Mouse (Mus musculus): ENCODE measurements around the gene Ahctf1. TPM values are rescaled to one million over a fixed set of nuclear protein-coding genes. Genes with fewer than 3 reads are reported as not detected.
"Not testable (repeated sequence)": the region's sequence is repeated elsewhere in the genome, so short reads cannot be mapped to it uniquely, and the experiment has no call there.

Gene Ahctf1
- total RNA-seq, 2 experiments from 2014 or later = 30.4 to 34.8 TPM

- no peak for DNase-seq (ENCODE audit: low spot score in 2 of 2)
- intact Hi-C loops (cut with DNase I) = no loop called here
Measured at GRCm38 (mm10) chr1:179728661-179729060, 74.8 kb downstream of the Ahctf1 start.

DNA sequence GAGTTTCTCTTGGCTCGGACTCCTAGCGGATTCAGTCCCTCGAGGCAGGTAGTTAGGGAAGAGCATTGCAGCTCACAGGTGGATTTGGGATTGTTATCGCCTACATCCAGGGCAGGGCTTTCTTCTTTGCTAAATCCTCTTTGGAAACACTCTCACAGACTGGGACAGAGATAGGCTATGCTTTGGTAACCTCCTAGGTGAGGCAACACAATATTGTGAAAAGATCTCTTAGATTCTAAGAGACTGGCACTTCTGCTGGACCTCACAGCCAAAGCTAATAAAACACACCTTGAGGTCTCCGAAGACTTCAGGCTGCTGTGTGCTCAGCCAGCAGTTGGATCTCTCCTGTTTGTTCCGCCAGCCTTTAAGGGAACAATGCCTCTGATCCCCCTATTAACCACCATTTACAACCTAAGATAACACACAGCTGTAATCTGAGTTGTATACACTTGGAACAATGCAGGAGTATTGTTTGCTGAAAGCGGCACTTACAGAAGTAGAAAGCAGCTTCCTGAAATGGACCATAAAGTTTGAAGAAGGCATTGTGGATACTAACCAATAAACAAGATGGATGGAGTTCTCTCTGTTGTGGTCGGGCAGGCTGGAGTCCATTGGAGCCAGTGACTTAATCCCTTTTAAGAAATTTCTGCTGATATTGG lies 80.5 kb downstream of the Ahctf1 start:
- DNase-seq (ENCODE audit: low spot score in 2 of 2) = no peak
- intact Hi-C loops (cut with DNase I) = no loop called here

DNA sequence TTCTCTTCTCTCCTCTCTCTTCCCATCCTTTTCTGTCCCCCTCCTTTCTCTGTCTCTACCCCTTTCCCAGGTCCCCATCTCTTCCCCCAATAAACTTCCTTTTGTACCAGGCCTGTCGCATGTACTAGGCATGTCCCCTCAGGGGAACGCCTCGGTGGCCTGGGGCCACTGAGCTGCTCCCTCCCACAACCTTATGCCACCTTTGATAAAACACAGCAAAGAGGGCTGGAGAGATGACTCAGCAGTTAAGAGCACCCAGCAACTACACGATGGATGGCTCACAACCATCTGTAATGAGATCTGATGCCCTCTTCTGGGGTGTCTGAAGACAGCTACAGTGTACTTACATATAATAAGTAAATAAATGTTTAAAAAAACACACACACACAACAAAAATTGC lies 87.7 kb downstream of the Ahctf1 start:
- no peak for DNase-seq (ENCODE audit: low spot score in 2 of 2)
- intact Hi-C loops (cut with DNase I) = no loop called here

GRCm38 (mm10) chr1:179715289-179715688 lies 88.2 kb downstream of the Ahctf1 start:
- DNase-seq (ENCODE audit: low spot score in 2 of 2); intact Hi-C loops (cut with DNase I): not testable (repeated sequence)

- intact Hi-C loops (cut with DNase I) = no loop called here
- no peak for DNase-seq (ENCODE audit: low spot score in 2 of 2)
Measured at GRCm38 (mm10) chr1:179713367-179713766, 90.1 kb downstream of the Ahctf1 start.

DNA sequence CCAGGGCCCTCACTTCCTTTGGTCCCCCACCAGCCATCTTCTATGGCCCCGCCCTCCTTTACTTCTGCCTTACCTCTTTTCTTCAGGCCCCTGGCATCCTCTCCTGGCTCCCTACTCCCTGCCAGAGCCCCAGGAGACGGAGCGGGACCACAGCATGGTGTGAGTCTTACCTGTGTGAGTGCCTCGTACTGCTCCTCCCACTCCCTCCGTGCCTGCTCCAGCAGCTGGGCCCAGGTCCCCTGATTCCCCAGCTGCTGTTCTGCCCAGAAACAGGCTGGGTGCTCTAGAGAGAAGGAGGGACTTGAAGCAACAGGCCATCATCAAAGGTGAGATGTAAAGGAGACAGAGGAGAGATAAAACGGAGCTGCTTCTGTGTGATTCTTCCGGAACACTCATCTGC lies 90.8 kb downstream of the Ahctf1 start:
- DNase-seq (ENCODE audit: low spot score in 2 of 2) = no peak
- intact Hi-C loops (cut with DNase I) = no loop called here

GRCm38 (mm10) chr1:179710739-179711138 lies 92.7 kb downstream of the Ahctf1 start:
- intact Hi-C loops (cut with DNase I) = no loop called here
- no peak for DNase-seq (ENCODE audit: low spot score in 2 of 2)

DNA sequence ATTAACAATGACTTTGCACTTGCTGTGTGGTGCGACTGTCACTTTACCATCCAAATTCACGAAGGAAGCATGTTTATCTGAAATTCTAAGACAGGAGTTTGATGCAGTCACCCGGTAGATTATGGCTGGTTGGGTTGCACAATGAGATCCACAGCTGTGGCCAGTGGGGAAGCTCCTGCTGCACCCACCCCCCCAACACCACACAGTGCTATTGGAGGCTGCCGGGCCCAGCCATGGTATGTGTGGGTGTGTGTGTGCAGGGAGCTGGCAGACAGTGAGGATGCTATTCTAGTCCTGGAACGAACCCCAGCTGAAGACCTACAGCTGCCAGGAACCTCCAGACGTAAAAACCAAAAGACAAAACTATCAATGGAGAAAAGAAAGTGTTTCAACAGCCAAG lies 94.1 kb downstream of the Ahctf1 start:
- DNase-seq (ENCODE audit: low spot score in 2 of 2) = peak; percentile 78 to 94
- intact Hi-C loops (cut with DNase I) = no loop called here

DNA sequence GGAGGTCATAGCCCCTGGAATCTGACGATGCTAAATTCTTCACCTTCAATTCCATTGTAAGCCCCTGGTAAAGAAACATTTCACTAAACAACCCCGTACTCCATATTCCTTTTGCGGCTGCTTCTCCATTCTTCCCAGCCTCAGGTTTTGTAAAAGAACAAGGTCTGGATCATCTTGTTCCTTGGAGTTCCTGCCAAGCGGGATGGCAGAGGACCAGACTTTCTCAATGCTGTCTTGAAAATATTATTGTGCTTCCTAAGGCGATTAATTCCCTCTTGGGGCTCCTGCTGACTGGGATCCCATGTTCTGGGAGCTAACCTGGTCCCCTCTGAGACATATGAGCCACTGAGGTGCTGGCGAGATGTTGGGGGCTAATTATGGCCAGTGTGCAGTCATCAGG lies 98.3 kb downstream of the Ahctf1 start:
- DNase-seq (ENCODE audit: low spot score in 2 of 2) = peak; percentile 50 to 60
- intact Hi-C loops (cut with DNase I) = no loop called here

DNA sequence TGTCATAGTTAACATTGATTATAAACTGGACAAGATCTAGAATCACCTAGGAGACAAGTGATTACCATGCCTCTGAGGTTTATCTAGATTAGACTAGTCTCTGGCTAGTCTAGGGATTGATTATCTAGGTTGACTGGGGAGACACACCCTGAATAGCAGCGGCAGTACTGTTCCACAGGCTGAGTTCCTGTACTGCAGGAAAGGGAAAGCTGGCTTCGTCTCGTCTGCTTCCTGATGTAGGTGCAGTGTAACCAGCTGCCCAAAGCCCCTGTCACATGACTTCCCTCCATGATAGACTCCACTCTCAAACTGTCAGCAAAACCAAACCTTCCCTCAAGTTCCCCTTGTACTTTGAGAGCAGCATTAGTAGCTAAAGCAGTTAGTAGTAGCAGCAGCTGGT lies 99.3 kb downstream of the Ahctf1 start:
- DNase-seq (ENCODE audit: low spot score in 2 of 2) = no peak
- intact Hi-C loops (cut with DNase I) = no loop called here

Other genes starting within 250 kb of the Ahctf1 start
- 10 to 100 TPM; 60.6 to 63.6 TPM for gene Sccpdh, start 135.5 kb downstream of the Ahctf1 start, total RNA-seq (2021)
- under 1 TPM in 1 of 2 experiments, not detected in 1; 0.23 TPM for gene Kif28, start 58.4 kb downstream of the Ahctf1 start, total RNA-seq (2021)
- not detected for gene Gm10518, start 304 bp downstream of the Ahctf1 start, total RNA-seq (2021)
- gene Cdc42bpa, start 156.8 kb upstream of the Ahctf1 start, total RNA-seq (2021) = 100 to 1,000 TPM; 251 to 258 TPM